Comparison of ENCODE assay signal across 8 mouse cellular contexts in genomic region chr10:8130472-8131241, GRCm38 (mm10).
DNase-seq lines count a peak whose midpoint lies in the region; ATAC-seq and TF ChIP-seq lines count a peak whose summit lies in the region.

No protein-coding gene starts in this region.

- H3K4me1 ChIP-seq in forebrain, embryonic 10.5 days, result peaks cover 37% of the 10 kb centered on the region
- H3K4me1 ChIP-seq in forebrain, embryonic 11.5 days (replicated peaks; ENCODE audit: control insufficient read depth, insufficient read depth, low read length), result peaks cover 14% of the 10 kb centered on the region
- no peaks in the 10 kb centered on the region for H3K4me1 ChIP-seq in spleen, adult 2 months (ENCODE audit: control insufficient read depth, insufficient read depth, insufficient read length)

- no peak for ATAC-seq in forebrain, embryonic 11.5 days (replicated peaks; ENCODE audit: low FRiP score)

- 69% methylated on average over 18 of the region's 18 CpGs for WGBS in forebrain, embryonic 10.5 days
- WGBS in forebrain, embryonic 11.5 days, result 65% methylated on average over 18 of the region's 18 CpGs
- WGBS in spleen, adult 2 months, result 64% methylated on average over 18 of the region's 18 CpGs

- no peaks in the 10 kb centered on the region for H3K9me3 ChIP-seq in forebrain, embryonic 10.5 days
- no peaks in the 10 kb centered on the region for H3K9me3 ChIP-seq in forebrain, embryonic 11.5 days (ENCODE audit: control insufficient read depth, low read length)

- H3K4me3 ChIP-seq in forebrain, embryonic 10.5 days, result no peak overlapping the region
- no peak overlapping the region for H3K4me3 ChIP-seq in forebrain, embryonic 11.5 days (ENCODE audit: low read depth, low read length)
- no peak overlapping the region for H3K4me3 ChIP-seq in spleen, adult 2 months (ENCODE audit: extremely low read depth, insufficient read depth, insufficient read length)

- TF ChIP-seq POLR2A in spleen, adult 2 months (IDR thresholded peaks at IDR 0.05; ENCODE audit: low read depth, low read length), result no peak

- TF ChIP-seq CTCF in spleen, adult 2 months (IDR thresholded peaks at IDR 0.05; ENCODE audit: extremely low read depth, insufficient read depth, insufficient read length, insufficient replicate concordance), result no peak

- peak; percentile 12 for DNase-seq in forebrain, embryonic 10.5 days (ENCODE audit: extremely low spot score, low spot score)
- DNase-seq in forebrain, embryonic 11.5 days (ENCODE audit: low spot score), result no peak
- no peak for DNase-seq in spleen, adult 2 months (ENCODE audit: low read depth in 1 of 2, low spot score in 2 of 2)
- no peak for DNase-seq in spleen, adult 12 weeks (ENCODE audit: low spot score)
- peak; percentile 29 to 71 for DNase-seq in left cerebral cortex, adult 8-10 months (ENCODE audit: low spot score in 2 of 2)
- DNase-seq in right cerebral cortex, postnatal 36 days (ENCODE audit: low spot score in 2 of 2), result peak; percentile 71 to 82
- no peak for DNase-seq in thymus, adult 18-20 months
- no peak for DNase-seq in adrenal gland, postnatal 36 days

- H3K9ac ChIP-seq in forebrain, embryonic 11.5 days (ENCODE audit: low read length), result no peak overlapping the region

- no peak overlapping the region for H3K4me2 ChIP-seq in forebrain, embryonic 11.5 days (ENCODE audit: low read depth, low read length, severe bottlenecking)

- H3K36me3 ChIP-seq in forebrain, embryonic 10.5 days (replicated peaks), result no peaks in the 10 kb centered on the region
- H3K36me3 ChIP-seq in forebrain, embryonic 11.5 days (ENCODE audit: control insufficient read depth, insufficient read depth, low read length), result no peaks in the 10 kb centered on the region
- H3K36me3 ChIP-seq in spleen, adult 2 months (ENCODE audit: control insufficient read depth, insufficient read depth, low read length), result no peaks in the 10 kb centered on the region

- H3K27me3 ChIP-seq in forebrain, embryonic 10.5 days (ENCODE audit: poor library complexity, severe bottlenecking), result peaks cover 19% of the 10 kb centered on the region; the same call in 1 of the 2 replicates
- H3K27me3 ChIP-seq in forebrain, embryonic 11.5 days (ENCODE audit: control insufficient read depth, insufficient read depth, low read length), result no peaks in the 10 kb centered on the region
- H3K27me3 ChIP-seq in spleen, adult 2 months (ENCODE audit: control insufficient read depth, insufficient read depth, low read length), result no peaks in the 10 kb centered on the region

- no peak overlapping the region for H3K27ac ChIP-seq in forebrain, embryonic 10.5 days
- H3K27ac ChIP-seq in forebrain, embryonic 11.5 days (ENCODE audit: low read depth, low read length), result no peak overlapping the region
- 0 out of 2 replicates have a peak overlapping the region, but pooled peaks have one; percentile 5 for H3K27ac ChIP-seq in spleen, adult 2 months (ENCODE audit: insufficient read depth, low read length)

Comparison
In these comparisons a context has a peak if more than half of its experiments do, and no peak if none do; other contexts are left out.
1. DNase-seq: peak in forebrain, embryonic 10.5 days (single experiment), left cerebral cortex, adult 8-10 months (2 of 2) and right cerebral cortex, postnatal 36 days (2 of 2); none in forebrain, embryonic 11.5 days (single experiment), spleen, adult 2 months (0 of 2), spleen, adult 12 weeks (single experiment), thymus, adult 18-20 months (0 of 2) and adrenal gland, postnatal 36 days (0 of 2).